Mouse (Mus musculus) intestine, embryonic 14.5 days (tissue): ENCODE measurements at regions not wholly inside any gene's neighbourhood (a gene's known extent, or its start where the extent isn't known, plus 50 kb on each side); places are given as distances from the start of the nearest gene placed in this dataset.

Experiments used
- ATAC-seq: fragments of 200-750 bp; cut with Nextera tagmentation; replicated peaks from 2 replicates; pipeline ENCODE4 v1.8.0; 2017; ENCODE audit warnings: low read depth, moderate number of reproducible peaks, moderate TSS enrichment, moderate library complexity; ENCODE audit not compliant: low FRiP score, low TSS enrichment
- DNase-seq: peaks from one replicate; pipeline ENCODE4 v3.0.0-alpha.2; 2018; ENCODE audit warnings: low spot score
- H3K27ac ChIP-seq: fragments of 300-500 bp; sonication (generic); 2 replicates; pipeline ENCODE4 v1.5.1; 2014; ENCODE audit warnings: low read depth, mild to moderate bottlenecking, control low read depth
- H3K27me3 ChIP-seq: fragments of 300-500 bp; sonication (generic); replicated peaks from 2 replicates; pipeline ENCODE4 v1.6.1; 2014; ENCODE audit warnings: low read length, control low read depth; ENCODE audit not compliant: control insufficient read depth, insufficient read depth
- H3K36me3 ChIP-seq: fragments of 300-500 bp; sonication (generic); 2 replicates; pipeline ENCODE4 v1.6.1; 2014; ENCODE audit warnings: low read length, control low read depth; ENCODE audit not compliant: control insufficient read depth, insufficient read depth
- H3K4me1 ChIP-seq: fragments of 300-500 bp; sonication (generic); replicated peaks from 2 replicates; pipeline ENCODE4 v1.6.1; 2014; ENCODE audit warnings: low read length, control low read depth, mixed read lengths; ENCODE audit not compliant: control insufficient read depth, insufficient read depth
- H3K4me2 ChIP-seq: fragments of 300-500 bp; sonication (generic); 2 replicates; pipeline ENCODE4 v1.6.1; 2014; ENCODE audit warnings: low read length
- H3K4me3 ChIP-seq: fragments of 300-500 bp; sonication (generic); 2 replicates; pipeline ENCODE4 v1.5.1; 2014; ENCODE audit warnings: low read depth, low read length, control low read depth, mixed read lengths
- H3K9ac ChIP-seq: fragments of 300-500 bp; sonication (generic); 2 replicates; pipeline ENCODE4 v1.6.1; 2014; ENCODE audit warnings: mild to moderate bottlenecking, low read length
- H3K9me3 ChIP-seq: fragments of 300-500 bp; sonication (generic); 2 replicates; pipeline ENCODE4 v1.6.1; 2016; ENCODE audit warnings: low read length, control low read depth; ENCODE audit not compliant: control insufficient read depth
- WGBS: fragments of 180-500 bp; shearing (Covaris S2); extraction: QIAGEN DNeasy Blood & Tissue Kit; methylation state at CpG from one replicate; pipeline ENCODE4 v1.1.7; 2014; 5-methylcytosine and 5-hydroxymethylcytosine counted together

DNA sequence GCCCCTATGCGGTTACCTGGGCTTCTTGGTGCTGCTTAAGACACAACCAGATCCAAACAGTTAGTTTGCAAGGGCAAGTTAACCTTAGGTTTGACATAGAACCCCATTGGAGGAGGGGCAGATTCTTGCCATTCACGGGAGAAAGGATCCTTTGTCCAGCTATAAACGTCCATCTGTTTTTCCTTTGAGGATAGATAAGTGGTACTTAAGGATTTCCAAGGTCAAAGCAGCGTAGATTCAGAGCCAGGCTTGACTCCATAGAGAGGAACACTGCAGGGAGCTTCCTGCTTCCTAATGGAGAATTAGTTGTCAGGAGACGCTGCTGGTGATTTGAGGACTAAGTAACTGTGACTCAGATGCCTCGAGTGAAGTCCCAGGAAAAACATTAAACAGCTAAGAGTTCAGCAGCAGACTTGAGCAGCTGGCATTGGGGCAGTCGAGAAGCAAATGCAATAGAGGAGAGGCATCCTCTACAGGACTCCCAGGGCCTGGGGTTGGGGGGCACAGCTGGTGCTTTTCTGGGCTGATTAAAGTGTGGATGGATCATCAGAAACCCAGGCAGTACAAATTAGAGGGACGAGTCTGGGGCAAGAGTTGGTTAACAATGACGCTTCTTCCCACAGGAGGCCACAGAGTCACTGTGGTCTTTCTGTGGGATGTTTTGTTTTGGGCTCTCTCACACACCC lies 322.8 kb downstream of the Med10 start:
- H3K27me3 ChIP-seq, result no peaks in the 10 kb centered on the region
- ATAC-seq (no peak), DNase-seq (no peak)
- 39% methylated on average over 9 of the region's 9 CpGs for WGBS
- H3K36me3 ChIP-seq, result no peaks in the 10 kb centered on the region
- H3K4me3 ChIP-seq, result no peak overlapping the region
- H3K9me3 ChIP-seq, result no peaks in the 10 kb centered on the region
- H3K4me1 ChIP-seq, result no peaks in the 10 kb centered on the region
- no peak overlapping the region for H3K27ac ChIP-seq
- no peak overlapping the region for H3K4me2 ChIP-seq
- no peak overlapping the region for H3K9ac ChIP-seq

DNA sequence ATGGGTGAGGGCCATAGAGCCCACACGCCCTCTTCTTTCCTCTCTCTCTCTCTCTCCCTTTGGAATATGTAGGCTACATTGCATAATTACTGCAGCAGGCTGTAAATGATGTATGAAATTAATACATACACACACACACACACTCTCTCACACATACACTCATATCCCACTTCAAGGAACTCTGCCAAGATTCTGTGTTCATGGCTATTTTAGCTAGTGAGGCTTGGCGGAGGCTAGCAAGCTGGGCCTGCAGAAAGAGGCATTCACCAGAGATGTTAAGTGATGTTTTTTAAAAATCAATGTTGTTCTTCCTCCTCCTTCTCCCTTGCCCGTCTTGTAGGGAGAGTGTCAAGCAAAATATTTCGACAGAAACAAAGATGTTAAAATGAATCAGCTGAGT lies 325.1 kb downstream of the Med10 start:
- no peak overlapping the region for H3K27ac ChIP-seq
- WGBS, result 89% methylated on average over 4 of the region's 4 CpGs

DNA sequence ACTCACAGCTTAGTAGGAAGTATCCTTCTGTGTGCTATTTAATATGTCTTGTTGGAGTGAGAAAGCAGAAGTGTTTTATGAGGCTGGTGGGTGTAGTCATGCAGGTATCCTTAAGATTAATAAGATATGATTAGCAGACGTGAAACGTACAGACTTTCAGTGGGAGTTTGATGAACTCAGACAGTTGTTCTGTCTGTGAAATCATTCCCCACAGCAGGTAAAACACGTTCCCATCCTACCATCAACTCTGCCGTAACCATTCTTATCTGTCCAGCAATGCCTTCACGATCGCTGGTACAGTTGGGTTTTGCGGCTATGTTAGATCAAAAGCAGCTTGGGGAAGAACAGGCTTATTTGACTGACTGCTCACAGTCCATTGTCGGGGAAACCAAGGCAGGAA lies 332.3 kb downstream of the Med10 start:
- H3K36me3 ChIP-seq, result no peaks in the 10 kb centered on the region
- no peak overlapping the region for H3K9ac ChIP-seq
- no peaks in the 10 kb centered on the region for H3K4me1 ChIP-seq
- H3K27me3 ChIP-seq, result no peaks in the 10 kb centered on the region
- DNase-seq, result no peak
- no peaks in the 10 kb centered on the region for H3K9me3 ChIP-seq
- H3K4me2 ChIP-seq, result no peak overlapping the region
- H3K27ac ChIP-seq, result no peak overlapping the region
- no peak overlapping the region for H3K4me3 ChIP-seq
- WGBS, result 89% methylated on average over 8 of the region's 8 CpGs
- ATAC-seq, result no peak

More for the DNA sequence above, 325.1 kb downstream of the Med10 start:
- no peaks in the 10 kb centered on the region for H3K9me3 ChIP-seq
- DNase-seq (no peak), ATAC-seq (no peak)
- no peak overlapping the region for H3K4me3 ChIP-seq
- no peaks in the 10 kb centered on the region for H3K4me1 ChIP-seq
- H3K9ac ChIP-seq, result no peak overlapping the region
- no peak overlapping the region for H3K4me2 ChIP-seq
- H3K27me3 ChIP-seq, result no peaks in the 10 kb centered on the region
- H3K36me3 ChIP-seq, result no peaks in the 10 kb centered on the region

- H3K27ac ChIP-seq, result no peak overlapping the region
- H3K4me2 ChIP-seq, result no peak overlapping the region
- DNase-seq (no peak), ATAC-seq (no peak)
- H3K9me3 ChIP-seq, result no peaks in the 10 kb centered on the region
- no peaks in the 10 kb centered on the region for H3K4me1 ChIP-seq
- 56% methylated on average over 1 of the region's 1 CpGs for WGBS
- no peaks in the 10 kb centered on the region for H3K27me3 ChIP-seq
- H3K36me3 ChIP-seq, result no peaks in the 10 kb centered on the region
- H3K9ac ChIP-seq, result no peak overlapping the region
- H3K4me3 ChIP-seq, result no peak overlapping the region
These were observed 334.0 kb downstream of the Med10 start for GRCm38 (mm10) chr13:70136209-70136608.

DNA sequence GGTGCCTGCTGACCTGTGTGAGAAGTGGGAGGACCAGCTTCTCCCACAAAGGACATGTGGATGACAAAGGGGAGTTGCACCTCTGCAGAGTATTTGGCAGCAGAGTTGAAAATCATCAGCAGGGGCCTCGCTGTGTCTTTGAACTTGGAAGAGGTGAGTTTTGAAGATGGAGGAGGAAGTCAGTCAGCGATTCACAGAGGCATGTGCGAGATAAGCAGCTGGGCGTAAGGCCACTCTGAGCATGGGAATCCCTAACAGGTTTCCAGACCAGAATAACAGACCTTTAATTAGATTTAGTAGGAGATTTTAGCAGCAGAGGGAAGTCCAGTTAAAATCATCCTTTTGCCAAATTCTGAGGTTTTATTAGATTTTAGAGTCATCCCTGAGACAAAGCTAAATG lies 342.3 kb downstream of the Med10 start:
- Histone ChIP-seq H3K27me3 (no peaks in the 10 kb centered on the region), H3K27ac (no peak overlapping the region), H3K9ac (no peak overlapping the region), H3K36me3 (no peaks in the 10 kb centered on the region), H3K4me3 (no peak overlapping the region), H3K9me3 (no peaks in the 10 kb centered on the region), H3K4me2 (no peak overlapping the region), H3K4me1 (no peaks in the 10 kb centered on the region)
- no peak for DNase-seq
- no peak for ATAC-seq
- 80% methylated on average over 4 of the region's 4 CpGs for WGBS

DNA sequence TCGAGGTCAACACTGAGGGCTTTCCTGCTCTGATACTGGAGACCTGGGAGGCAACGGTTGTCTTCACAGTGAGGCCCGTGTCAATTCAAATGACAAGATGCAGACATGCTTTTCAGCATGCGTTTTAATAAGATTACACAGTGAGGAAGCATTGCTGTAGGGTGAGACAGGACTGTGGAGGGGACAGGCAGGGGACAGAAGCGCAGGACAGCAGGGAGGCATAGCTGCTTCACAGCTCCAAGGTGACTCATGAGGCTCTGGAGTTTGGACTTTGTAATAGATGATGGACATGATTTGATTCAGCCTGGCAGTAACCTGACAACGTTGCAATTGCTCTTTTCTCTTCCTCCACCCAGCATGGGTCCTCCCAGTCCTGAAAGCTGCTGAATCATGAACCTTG lies 343.3 kb downstream of the Med10 start:
- ATAC-seq, result no peak
- Histone ChIP-seq H3K4me2 (no peak overlapping the region), H3K4me1 (no peaks in the 10 kb centered on the region), H3K36me3 (no peaks in the 10 kb centered on the region), H3K27me3 (0 out of 2 replicates have a peak, but pooled peaks cover 2% of the 10 kb centered on the region), H3K9me3 (no peaks in the 10 kb centered on the region), H3K9ac (no peak overlapping the region), H3K4me3 (no peak overlapping the region), H3K27ac (no peak overlapping the region)
- 48% methylated on average over 6 of the region's 6 CpGs for WGBS
- no peak for DNase-seq

GRCm38 (mm10) chr13:70149041-70149898 lies 347.1 kb downstream of the Med10 start:
- DNase-seq (no peak), ATAC-seq (no peak)
- no peak overlapping the region for H3K4me2 ChIP-seq
- no peak overlapping the region for H3K9ac ChIP-seq
- H3K27ac ChIP-seq, result no peak overlapping the region
- WGBS, result 29% methylated on average over 8 of the region's 8 CpGs
- H3K4me3 ChIP-seq, result no peak overlapping the region
- H3K36me3 ChIP-seq, result no peaks in the 10 kb centered on the region
- no peaks in the 10 kb centered on the region for H3K4me1 ChIP-seq
- H3K27me3 ChIP-seq, result 0 out of 2 replicates have a peak, but pooled peaks cover 2% of the 10 kb centered on the region
- no peaks in the 10 kb centered on the region for H3K9me3 ChIP-seq

DNA sequence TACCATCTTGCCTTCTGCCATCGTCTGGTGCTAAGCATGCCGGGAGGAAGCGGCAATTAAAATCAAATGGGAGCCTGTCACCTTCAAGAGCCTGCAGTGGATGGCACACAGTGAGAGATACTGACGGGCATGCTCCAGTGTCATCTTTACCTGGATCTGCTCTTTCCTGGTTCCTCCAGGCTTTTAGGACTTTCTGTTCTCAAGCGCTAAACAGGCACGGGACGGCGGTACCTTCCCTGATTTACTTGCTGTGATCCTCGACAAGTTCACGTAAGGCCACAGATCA lies 347.6 kb downstream of the Med10 start:
- 39% methylated on average over 10 of the region's 10 CpGs for WGBS
- ATAC-seq, result no peak

GRCm38 (mm10) chr13:70153062-70153461 lies 350.9 kb downstream of the Med10 start:
- ATAC-seq, result no peak
- H3K27me3 ChIP-seq, result 0 out of 2 replicates have a peak, but pooled peaks cover 2% of the 10 kb centered on the region
- no peaks in the 10 kb centered on the region for H3K9me3 ChIP-seq
- H3K4me1 ChIP-seq, result no peaks in the 10 kb centered on the region
- H3K4me3 ChIP-seq, result no peak overlapping the region
- peak; percentile 21 for DNase-seq
- H3K9ac ChIP-seq, result no peak overlapping the region
- no peaks in the 10 kb centered on the region for H3K36me3 ChIP-seq
- H3K27ac ChIP-seq, result no peak overlapping the region
- WGBS, result 46% methylated on average over 8 of the region's 8 CpGs
- no peak overlapping the region for H3K4me2 ChIP-seq

More for the DNA sequence above, 347.6 kb downstream of the Med10 start:
- Histone ChIP-seq H3K36me3 (no peaks in the 10 kb centered on the region), H3K27me3 (0 out of 2 replicates have a peak, but pooled peaks cover 2% of the 10 kb centered on the region), H3K9ac (no peak overlapping the region), H3K4me1 (no peaks in the 10 kb centered on the region), H3K4me2 (no peak overlapping the region), H3K9me3 (no peaks in the 10 kb centered on the region), H3K27ac (no peak overlapping the region), H3K4me3 (no peak overlapping the region)
- no peak for DNase-seq
